In the genomic region with DNA sequence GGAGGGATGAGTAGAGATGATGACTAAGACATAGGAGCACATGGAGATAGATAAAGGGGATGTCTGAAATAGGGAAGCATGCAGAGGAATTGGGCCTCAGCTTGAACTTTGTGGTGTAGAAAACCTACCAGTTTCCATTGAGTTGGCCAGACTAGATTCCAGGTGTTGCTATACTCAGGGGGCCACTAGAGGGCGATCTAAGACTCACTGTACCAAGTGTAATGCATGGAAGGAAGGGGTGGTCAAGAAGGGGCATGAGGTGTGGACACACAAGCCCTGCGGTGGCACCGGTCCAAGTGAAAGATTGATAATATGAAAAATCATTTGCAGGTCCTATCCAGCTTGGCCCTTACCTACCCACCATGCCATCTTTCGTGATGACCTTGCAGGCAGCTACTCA, we compare ENCODE assay signal across 8 mouse cellular contexts. TPM values are rescaled to one million over a fixed set of nuclear protein-coding genes. Genes with fewer than 3 reads are reported as not detected.
A peak's percentile ranks its signal among the peaks of the same experiment; 100 is the strongest.
DNase-seq lines count a peak whose midpoint lies in the region.

No protein-coding gene starts in this region.

- DNase-seq in gastrocnemius, adult 18-20 months (ENCODE audit: low spot score): peak; percentile 72
- no peak for DNase-seq in gastrocnemius, postnatal 25 days
- peak; percentile 53 for DNase-seq in Muller cell, postnatal 12 days (ENCODE audit: inconsistent ontology term)
- peak; percentile 69 to 79 for DNase-seq in cerebellum, postnatal 36 days
- peak; percentile 71 to 83 for DNase-seq in heart, postnatal 10 days
- peak; percentile 48 to 74 for DNase-seq in left cerebral cortex, postnatal 10 days (ENCODE audit: extremely low spot score in 1 of 2, low spot score in 2 of 2)
- peak; percentile 67 to 71 for DNase-seq in natural killer cell, adult 2 months (ENCODE audit: low spot score in 2 of 2)
- DNase-seq in testis, postnatal 10 days (ENCODE audit: low spot score): peak; percentile 86

- intact Hi-C loops in heart, postnatal 10 days (cut with DNase I): loop anchor here (2.0 kb wide), 1 partner anchor 25 kb away; no protein-coding TSS in a partner anchor
- intact Hi-C loops in left cerebral cortex, postnatal 10 days (cut with DNase I): no loop called here

RNA-seq across cellular contexts. Expression of gene Slc7a6, which starts 3.2 kb away (rescaled TPM):
- 10 to 100 TPM; 10.2 to 13.4 TPM for total RNA-seq in gastrocnemius, adult 18-20 months (2021)
- 1 to 10 TPM; 7.9 to 8.6 TPM for total RNA-seq in gastrocnemius, postnatal 25 days (2021)
- total RNA-seq in heart, postnatal 10 days (2021): 10 to 100 TPM; 17.8 to 20.3 TPM
- total RNA-seq in left cerebral cortex, postnatal 10 days (2021): 10 to 100 TPM; 28.5 to 29.2 TPM

RNA-seq across cellular contexts. Expression of gene Pla2g15, which starts 15.3 kb away (rescaled TPM):
- 1 to 10 TPM; 3.4 to 5.7 TPM for total RNA-seq in gastrocnemius, adult 18-20 months (2021)
- 1 to 10 TPM; 2.9 to 3.8 TPM for total RNA-seq in gastrocnemius, postnatal 25 days (2021)
- 1 to 10 TPM; 6.9 to 8.0 TPM for total RNA-seq in heart, postnatal 10 days (2021)
- 10 to 100 TPM; 24.6 to 25.3 TPM for total RNA-seq in left cerebral cortex, postnatal 10 days (2021)

RNA-seq across cellular contexts. Expression of gene Esrp2, which starts 28.7 kb away (rescaled TPM):
- total RNA-seq in gastrocnemius, adult 18-20 months (2021): not detected
- total RNA-seq in gastrocnemius, postnatal 25 days (2021): under 1 TPM in 1 of 2 experiments, not detected in 1; 0.46 TPM
- total RNA-seq in heart, postnatal 10 days (2021): 1 to 10 TPM in 1 of 2 experiments, under 1 TPM in 1; 0.64 to 1.2 TPM
- not detected for total RNA-seq in left cerebral cortex, postnatal 10 days (2021)

RNA-seq across cellular contexts. Expression of gene Slc7a6os, which starts 45.3 kb away (rescaled TPM):
- total RNA-seq in gastrocnemius, adult 18-20 months (2021): 1 to 10 TPM; 9.5 to 9.7 TPM
- 1 to 10 TPM; 8.6 to 9.3 TPM for total RNA-seq in gastrocnemius, postnatal 25 days (2021)
- total RNA-seq in heart, postnatal 10 days (2021): 10 to 100 TPM; 15.2 to 15.8 TPM
- total RNA-seq in left cerebral cortex, postnatal 10 days (2021): 10 to 100 TPM; 28.8 to 30.4 TPM

RNA-seq across cellular contexts. Expression of gene Prmt7, which starts 45.3 kb away (rescaled TPM):
- total RNA-seq in gastrocnemius, adult 18-20 months (2021): 10 to 100 TPM; 27.2 to 30.3 TPM
- total RNA-seq in gastrocnemius, postnatal 25 days (2021): 10 to 100 TPM; 22.9 to 23.3 TPM
- 10 to 100 TPM; 21.6 to 24.0 TPM for total RNA-seq in heart, postnatal 10 days (2021)
- 10 to 100 TPM; 42.5 to 43.2 TPM for total RNA-seq in left cerebral cortex, postnatal 10 days (2021)
